Mouse (Mus musculus): ENCODE results near the gene AI837181. TPM values are rescaled to one million over a fixed set of nuclear protein-coding genes. Genes with fewer than 3 reads are reported as not detected.

The AI837181 gene
- polyA plus RNA-seq, 1 experiment from 2014 or later, result 19.0 TPM

DNA sequence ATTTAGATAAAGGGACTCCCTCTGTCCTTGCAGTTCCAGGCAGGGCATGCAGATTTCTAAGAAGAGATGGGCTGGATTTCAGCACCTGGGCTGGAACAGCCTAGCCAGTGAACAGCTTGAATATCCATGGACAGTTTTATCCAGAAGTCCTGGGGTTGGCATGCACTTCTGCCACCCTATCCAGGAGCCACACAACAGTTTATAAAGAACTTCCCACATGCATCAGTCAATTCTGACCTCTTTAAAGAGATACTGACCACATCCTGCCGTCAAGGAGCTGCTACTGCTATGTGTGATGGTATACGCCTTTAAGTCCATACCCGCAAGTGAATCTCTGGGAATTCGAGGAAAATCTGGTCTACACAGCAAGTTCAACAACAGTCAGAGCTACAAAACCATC lies 4.3 kb downstream of the AI837181 start:
- 64% methylated on average over 4 of the region's 4 CpGs for WGBS (ENCODE audit: insufficient replicate concordance)
- H3K9ac ChIP-seq, result no peak overlapping the region
- H3K4me3 ChIP-seq (replicated peaks), result no peak overlapping the region
- DNase-seq, result no peak
- peaks cover 14% of the 10 kb centered on the region for H3K36me3 ChIP-seq
- no peak overlapping the region for H3K27ac ChIP-seq
- no peaks in the 10 kb centered on the region for H3K27me3 ChIP-seq
- H3K4me1 ChIP-seq (replicated peaks), result peaks cover 40% of the 10 kb centered on the region
- ATAC-seq (ENCODE audit: low read depth), result no peak
- no peak overlapping the region for H3K4me2 ChIP-seq
- H3K9me3 ChIP-seq (replicated peaks), result no peaks in the 10 kb centered on the region

DNA sequence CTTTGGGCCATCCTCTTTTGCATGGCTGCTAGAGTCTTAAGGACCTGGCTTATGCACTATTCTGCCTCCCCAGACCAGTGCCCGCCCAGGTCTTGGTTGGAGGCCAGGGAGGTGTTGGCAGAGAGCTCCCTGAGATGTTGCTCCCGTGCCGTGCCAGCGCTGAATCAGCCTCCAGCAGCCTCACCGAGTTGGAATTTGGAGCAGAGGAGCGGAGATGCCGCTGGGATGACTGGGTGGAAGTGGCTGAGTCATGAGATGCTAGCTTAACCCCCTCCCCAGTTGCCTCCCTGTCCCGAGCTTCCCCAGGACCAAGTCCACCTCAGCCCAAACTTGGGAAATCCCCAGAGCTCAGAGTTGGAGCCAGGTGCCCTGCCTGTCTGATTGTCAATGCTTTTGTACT lies 4.9 kb downstream of the AI837181 start:
- Histone ChIP-seq H3K4me1 (replicated peaks) (peaks cover 42% of the 10 kb centered on the region), H3K27me3 (no peaks in the 10 kb centered on the region), H3K27ac (no peak overlapping the region), H3K9ac (no peak overlapping the region), H3K36me3 (peaks cover 14% of the 10 kb centered on the region), H3K4me2 (no peak overlapping the region), H3K4me3 (replicated peaks) (no peak overlapping the region), H3K9me3 (replicated peaks) (no peaks in the 10 kb centered on the region)
- 67% methylated on average over 8 of the region's 8 CpGs for WGBS (ENCODE audit: insufficient replicate concordance)
- DNase-seq, result no peak
- no peak for ATAC-seq (ENCODE audit: low read depth)

DNA sequence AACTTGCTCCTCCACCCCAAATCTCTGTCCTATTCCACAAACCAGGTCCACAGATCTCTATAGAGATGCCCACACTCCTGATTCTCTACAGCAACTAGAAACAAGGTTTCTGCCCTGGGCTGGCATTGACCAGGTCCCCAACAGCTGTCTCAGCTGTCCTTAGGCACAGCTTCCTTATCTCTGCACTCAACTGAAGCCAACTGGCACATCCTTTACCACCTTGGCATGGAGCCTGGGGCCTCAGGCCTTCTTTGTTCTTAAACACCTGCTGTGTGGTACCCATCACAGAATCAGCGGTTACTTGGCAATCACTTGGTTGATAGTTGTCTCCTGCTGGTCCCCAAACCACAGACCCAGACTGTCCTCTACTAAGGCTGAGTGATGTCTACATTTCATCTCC lies 5.5 kb downstream of the AI837181 start:
- no peak overlapping the region for H3K9ac ChIP-seq
- H3K27me3 ChIP-seq, result no peaks in the 10 kb centered on the region; the same call in 1 of the 2 replicates
- H3K9me3 ChIP-seq (replicated peaks), result no peaks in the 10 kb centered on the region
- H3K4me2 ChIP-seq, result no peak overlapping the region
- peaks cover 42% of the 10 kb centered on the region for H3K4me1 ChIP-seq (replicated peaks)
- DNase-seq, result no peak
- peaks cover 14% of the 10 kb centered on the region for H3K36me3 ChIP-seq
- no peak for ATAC-seq (ENCODE audit: low read depth)
- 95% methylated on average over 1 of the region's 1 CpGs for WGBS (ENCODE audit: insufficient replicate concordance)
- no peak overlapping the region for H3K27ac ChIP-seq
- H3K4me3 ChIP-seq (replicated peaks), result no peak overlapping the region

DNA sequence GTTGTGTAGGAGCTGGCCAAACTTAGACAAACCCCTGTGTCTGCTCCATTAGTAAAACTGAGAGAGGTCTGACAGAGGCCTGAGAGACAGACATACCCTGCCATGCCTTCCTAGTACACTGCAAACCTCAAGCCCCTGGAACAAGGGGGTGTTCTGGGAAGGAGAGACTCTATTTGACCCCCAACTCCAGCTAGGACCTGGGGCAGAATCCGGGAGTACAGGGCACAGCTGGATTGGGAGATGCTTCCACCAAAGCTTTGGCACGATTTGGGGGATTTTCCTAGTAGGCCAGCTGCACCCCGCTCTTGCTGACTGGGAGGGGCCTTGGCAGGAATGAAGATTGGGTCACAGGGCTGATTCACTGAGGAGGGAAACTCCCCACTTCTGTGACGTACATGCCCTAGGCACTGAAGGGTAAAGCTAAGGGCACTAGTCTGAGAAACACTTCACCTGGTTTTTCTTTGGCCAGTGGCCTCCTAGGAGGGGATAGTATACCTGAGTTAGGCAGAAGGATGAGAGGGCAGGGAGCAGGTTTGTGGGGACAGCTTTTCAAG lies 7.0 kb downstream of the AI837181 start:
- Histone ChIP-seq H3K4me3 (replicated peaks) (no peak overlapping the region), H3K9ac (no peak overlapping the region), H3K36me3 (peaks cover 4% of the 10 kb centered on the region), H3K4me2 (no peak overlapping the region), H3K27me3 (no peaks in the 10 kb centered on the region; the same call in 1 of the 2 replicates), H3K27ac (no peak overlapping the region), H3K4me1 (replicated peaks) (peaks cover 27% of the 10 kb centered on the region), H3K9me3 (replicated peaks) (no peaks in the 10 kb centered on the region)
- DNase-seq (no peak), ATAC-seq (ENCODE audit: low read depth) (no peak)
- WGBS (ENCODE audit: insufficient replicate concordance), result 61% methylated on average over 4 of the region's 4 CpGs

DNA sequence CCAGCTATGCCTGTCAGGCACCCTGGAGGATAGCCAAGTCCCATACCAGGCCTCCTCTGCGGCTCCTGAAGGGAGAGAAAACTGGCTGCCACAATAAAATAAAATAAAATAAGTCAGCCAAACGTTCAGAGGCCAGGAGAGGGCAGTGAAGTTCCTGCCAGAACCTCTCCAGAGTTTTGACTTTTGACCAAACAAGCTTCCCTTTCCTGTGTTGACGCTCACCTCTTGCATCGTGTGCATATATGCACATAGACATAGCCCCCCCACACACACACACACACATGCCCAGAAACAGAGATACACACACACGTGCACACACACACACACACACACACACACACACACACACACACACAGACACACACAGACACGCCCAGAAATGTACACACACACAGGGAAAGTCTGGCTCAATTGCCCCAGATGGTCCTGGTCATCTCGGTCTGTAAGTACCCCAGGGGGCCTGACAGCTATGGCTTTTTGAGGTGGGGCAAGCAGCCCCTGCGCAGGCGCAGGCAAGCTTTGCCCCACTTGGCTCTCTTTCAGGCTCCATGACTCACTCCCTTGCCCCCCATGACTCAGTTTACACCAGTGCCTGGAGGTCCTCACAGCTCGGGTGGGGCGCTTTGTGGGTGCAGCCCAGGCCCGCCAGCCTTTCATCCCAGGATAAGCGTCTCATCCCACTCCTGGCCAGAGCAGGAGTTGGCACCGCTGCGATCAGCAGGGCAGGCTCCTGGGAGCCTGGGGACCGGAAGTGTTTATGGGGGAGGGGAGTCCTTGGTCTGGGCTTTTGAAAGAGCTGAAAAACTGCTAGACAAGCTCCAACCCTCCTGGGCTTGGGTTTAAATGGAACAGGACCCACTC lies 8.3 kb downstream of the AI837181 start:
- ATAC-seq (ENCODE audit: low read depth), result peak; percentile 60
- H3K4me1 ChIP-seq (replicated peaks), result peaks cover 20% of the 10 kb centered on the region
- WGBS (ENCODE audit: insufficient replicate concordance), result 5% methylated on average over 16 of the region's 16 CpGs
- H3K9me3 ChIP-seq (replicated peaks), result no peaks in the 10 kb centered on the region
- no peak for DNase-seq
- peak overlapping the region; percentile 60 for H3K27ac ChIP-seq
- no peaks in the 10 kb centered on the region for H3K36me3 ChIP-seq
- no peaks in the 10 kb centered on the region; the same call in 1 of the 2 replicates for H3K27me3 ChIP-seq
- peak overlapping the region; percentile 51 for H3K4me3 ChIP-seq (replicated peaks)
- peak overlapping the region; percentile 79 for H3K4me2 ChIP-seq
- H3K9ac ChIP-seq, result peak overlapping the region; percentile 60

DNA sequence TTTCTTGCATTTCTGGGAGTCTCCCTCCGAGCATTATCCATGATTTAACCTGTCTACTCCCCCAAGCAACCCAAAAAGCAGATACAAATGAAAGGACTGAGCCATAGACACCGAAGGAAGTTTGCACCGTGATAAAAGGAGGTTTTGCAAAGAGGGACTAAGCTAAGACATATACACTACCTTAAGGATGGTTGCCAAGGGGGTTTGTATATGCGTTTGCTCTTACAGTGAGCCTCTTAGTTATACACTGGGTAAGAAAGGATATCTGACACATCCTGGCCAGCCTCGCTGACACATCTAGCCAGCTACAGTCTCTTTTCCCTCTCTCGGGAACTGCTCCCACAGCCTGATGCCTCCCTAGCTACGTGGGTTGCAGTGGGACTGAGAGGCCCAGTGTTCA lies 9.0 kb downstream of the AI837181 start:
- Histone ChIP-seq H3K4me3 (replicated peaks) (no peak overlapping the region), H3K9me3 (replicated peaks) (no peaks in the 10 kb centered on the region), H3K4me2 (peak overlapping the region; percentile 79), H3K27ac (peak overlapping the region; percentile 60; the same call in 1 of the 2 replicates), H3K4me1 (replicated peaks) (peaks cover 20% of the 10 kb centered on the region), H3K9ac (peak overlapping the region; percentile 60; the same call in 1 of the 2 replicates), H3K27me3 (no peaks in the 10 kb centered on the region; the same call in 1 of the 2 replicates), H3K36me3 (no peaks in the 10 kb centered on the region)
- 52% methylated on average over 7 of the region's 7 CpGs for WGBS (ENCODE audit: insufficient replicate concordance)
- no peak for DNase-seq
- ATAC-seq (ENCODE audit: low read depth), result no peak

DNA sequence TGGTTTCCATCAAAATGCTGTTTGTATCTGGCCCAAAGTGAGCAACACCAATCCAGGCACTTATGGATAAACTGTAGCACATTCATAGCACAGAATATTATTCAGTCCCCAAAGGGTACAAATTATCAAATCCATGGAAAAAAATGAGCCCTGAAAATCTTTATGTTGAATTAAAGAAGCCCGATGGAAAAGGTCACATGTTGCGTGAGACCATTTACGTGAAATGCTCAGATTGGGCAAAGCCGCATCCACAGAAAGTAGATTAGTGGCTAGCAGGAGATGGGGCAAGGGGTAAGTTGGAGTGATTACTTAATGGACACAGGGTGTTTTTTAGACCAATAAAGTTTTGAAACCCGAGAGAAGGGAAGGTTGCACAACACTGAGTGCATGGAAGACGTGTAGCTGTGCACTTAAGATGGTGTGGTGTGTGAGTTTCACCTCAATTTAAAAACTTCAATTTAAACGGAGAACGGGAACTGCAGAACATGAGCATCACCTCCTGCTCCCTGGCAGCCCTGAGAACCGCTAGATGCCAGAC lies 19.5 kb downstream of the AI837181 start:
- Histone ChIP-seq H3K4me1 (replicated peaks) (peaks cover 22% of the 10 kb centered on the region), H3K36me3 (no peaks in the 10 kb centered on the region), H3K4me3 (replicated peaks) (no peak overlapping the region), H3K4me2 (no peak overlapping the region), H3K9ac (no peak overlapping the region), H3K9me3 (replicated peaks) (peaks cover 5% of the 10 kb centered on the region), H3K27ac (no peak overlapping the region), H3K27me3 (peaks cover 59% of the 10 kb centered on the region)
- ATAC-seq (ENCODE audit: low read depth) (no peak), DNase-seq (no peak)
- 57% methylated on average over 9 of the region's 9 CpGs for WGBS (ENCODE audit: insufficient replicate concordance)

DNA sequence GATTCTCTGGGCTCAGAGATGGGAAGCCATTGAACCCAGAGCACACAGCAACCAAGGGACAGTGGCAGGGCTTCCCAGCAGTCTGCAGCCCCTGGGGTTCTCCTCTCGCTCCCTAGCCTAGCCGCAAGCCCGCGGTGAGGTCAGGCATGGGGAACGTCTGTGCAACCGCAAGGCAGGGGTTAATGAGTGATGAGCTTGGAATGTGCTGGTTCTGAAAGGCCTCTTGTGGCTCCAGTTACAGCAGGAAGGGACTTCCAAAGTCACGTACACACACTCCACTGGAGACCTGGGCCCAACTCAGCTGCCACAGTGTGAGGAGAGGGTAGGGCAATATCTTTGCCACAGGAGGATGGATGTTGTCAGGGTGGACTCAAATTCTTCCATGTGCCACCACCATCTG lies 20.0 kb downstream of the AI837181 start:
- H3K9me3 ChIP-seq (replicated peaks), result peaks cover 5% of the 10 kb centered on the region
- DNase-seq (no peak), ATAC-seq (ENCODE audit: low read depth) (no peak)
- H3K27ac ChIP-seq, result no peak overlapping the region
- peaks cover 22% of the 10 kb centered on the region for H3K4me1 ChIP-seq (replicated peaks)
- H3K4me2 ChIP-seq, result no peak overlapping the region
- H3K27me3 ChIP-seq, result peaks cover 64% of the 10 kb centered on the region
- no peak overlapping the region for H3K9ac ChIP-seq
- WGBS (ENCODE audit: insufficient replicate concordance), result 40% methylated on average over 7 of the region's 7 CpGs
- H3K36me3 ChIP-seq, result no peaks in the 10 kb centered on the region
- H3K4me3 ChIP-seq (replicated peaks), result no peak overlapping the region

DNA sequence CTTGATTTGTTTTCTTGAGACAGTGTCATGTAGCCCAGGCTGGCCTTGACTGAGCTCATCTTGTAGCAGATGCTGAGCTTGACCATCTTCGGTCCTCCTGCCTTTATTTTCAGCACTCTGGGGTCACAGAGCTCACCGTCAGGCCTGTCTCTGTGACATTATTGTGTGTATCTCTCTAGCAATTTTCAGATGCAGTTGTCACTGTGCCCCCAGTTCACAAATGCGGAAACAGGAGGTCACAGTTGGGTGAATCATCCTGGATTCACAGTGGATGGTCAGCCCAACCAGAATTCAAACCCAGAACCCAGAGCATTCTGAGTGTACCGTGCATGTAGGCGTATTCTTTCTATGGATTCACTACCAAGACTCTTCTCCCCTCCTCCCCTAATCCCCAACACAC lies 20.8 kb downstream of the AI837181 start:
- H3K4me2 ChIP-seq, result no peak overlapping the region
- ATAC-seq (ENCODE audit: low read depth) (no peak), DNase-seq (no peak)
- 80% methylated on average over 5 of the region's 5 CpGs for WGBS (ENCODE audit: insufficient replicate concordance)
- H3K27me3 ChIP-seq, result peaks cover 71% of the 10 kb centered on the region
- no peak overlapping the region for H3K27ac ChIP-seq
- H3K4me3 ChIP-seq (replicated peaks), result no peak overlapping the region
- H3K4me1 ChIP-seq (replicated peaks), result peaks cover 22% of the 10 kb centered on the region
- no peaks in the 10 kb centered on the region for H3K9me3 ChIP-seq (replicated peaks)
- no peaks in the 10 kb centered on the region for H3K36me3 ChIP-seq
- no peak overlapping the region for H3K9ac ChIP-seq

DNA sequence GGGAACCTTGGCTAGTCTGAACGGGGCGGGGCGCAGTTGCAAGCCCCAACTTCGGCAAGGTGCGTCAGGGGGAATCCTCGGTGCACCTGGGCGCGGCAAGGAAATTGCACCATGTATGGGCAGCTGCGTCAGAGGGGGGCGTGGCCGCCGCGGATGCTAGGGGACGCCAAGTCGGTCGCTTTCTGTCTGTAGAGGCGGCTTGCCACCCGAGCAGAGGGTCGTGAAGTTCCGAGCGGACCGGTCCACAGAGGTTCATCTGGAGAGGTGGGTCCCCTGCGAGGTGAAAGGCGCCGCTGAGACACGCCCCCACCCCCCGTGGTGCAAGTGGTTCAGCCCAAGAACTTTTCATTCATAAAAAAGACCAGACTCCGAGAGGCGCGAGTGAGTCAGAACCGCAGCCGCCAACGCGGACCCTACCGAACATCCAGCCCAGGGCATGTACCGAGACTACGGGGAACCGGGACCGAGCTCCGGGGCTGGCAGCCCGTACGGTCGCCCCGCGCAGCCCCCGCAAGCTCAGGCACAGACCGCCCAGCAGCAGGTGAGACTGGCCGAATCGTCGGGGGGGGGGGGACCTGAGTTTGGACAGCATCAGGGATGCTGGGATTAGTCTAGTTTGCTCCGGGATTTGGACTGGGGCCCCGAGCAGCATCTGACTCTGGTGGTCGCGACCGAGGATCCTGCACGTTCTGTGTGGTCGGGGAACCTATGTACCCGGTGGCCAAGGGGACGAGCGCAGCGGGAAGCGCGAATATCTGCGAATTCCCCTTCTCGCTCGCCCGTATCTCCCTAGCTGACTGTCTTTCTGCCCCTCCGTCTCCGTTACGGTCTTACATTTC lies 22.8 kb downstream of the AI837181 start, which contains the start of gene Fosl1:
Gene Fosl1, plus strand, starts transcription at position 33 of the 839 bp plus-strand sequence.
- peak; percentile 57 for ATAC-seq (ENCODE audit: low read depth)
- peaks cover 22% of the 10 kb centered on the region for H3K4me1 ChIP-seq (replicated peaks)
- no peak within 1 kb of the TSS for H3K27ac ChIP-seq
- 1% methylated on average over 70 of the region's 70 CpGs for WGBS (ENCODE audit: insufficient replicate concordance)
- no peaks in the 10 kb centered on the region for H3K36me3 ChIP-seq
- peaks cover 71% of the 10 kb centered on the region for H3K27me3 ChIP-seq
- H3K4me3 ChIP-seq (replicated peaks), result peak within 1 kb of the TSS; percentile 64
- no peaks in the 10 kb centered on the region for H3K9me3 ChIP-seq (replicated peaks)
- DNase-seq, result peak; percentile 60
- H3K4me2 ChIP-seq, result peak within 1 kb of the TSS; percentile 87
- peak within 1 kb of the TSS; percentile 49 for H3K9ac ChIP-seq

Data from liver, embryonic 13.5 days (tissue).